Mouse (Mus musculus) liver, adult 2 months (tissue): ENCODE results near the gene Fam160b1. TPM values are rescaled to one million over a fixed set of nuclear protein-coding genes. Genes with fewer than 3 reads are reported as not detected.

ENCODE experiments used
- DNase-seq: peaks from one replicate; pipeline ENCODE4 v3.0.0-alpha.2; 2011; ENCODE audit warnings: low read depth, low spot score; ENCODE audit errors: extremely low read depth
- H3K27ac ChIP-seq: fragments of 200-500 bp; replicated peaks from 2 replicates; pipeline ENCODE4 v1.5.1; 2012; ENCODE audit warnings: low read depth, mild to moderate bottlenecking, control low read depth, inconsistent platforms, low read length; ENCODE audit not compliant: insufficient read depth
- H3K27me3 ChIP-seq: fragments of 200-500 bp; 2 replicates; pipeline ENCODE4 v1.6.1; 2012; ENCODE audit warnings: mild to moderate bottlenecking, moderate library complexity, low read length, inconsistent platforms; ENCODE audit not compliant: control insufficient read depth, insufficient read depth
- H3K36me3 ChIP-seq: fragments of 200-500 bp; 2 replicates; pipeline ENCODE4 v1.6.1; 2012; ENCODE audit warnings: low read length, inconsistent platforms; ENCODE audit not compliant: control insufficient read depth, insufficient read depth
- H3K4me1 ChIP-seq: fragments of 200-500 bp; 2 replicates; pipeline ENCODE4 v1.6.1; 2011; ENCODE audit warnings: low read length; ENCODE audit not compliant: control insufficient read depth, insufficient read depth
- H3K4me3 ChIP-seq: fragments of 200-500 bp; 2 replicates; pipeline ENCODE4 v1.5.1; 2011; ENCODE audit warnings: low read depth, mild to moderate bottlenecking, control low read depth, low read length, moderate library complexity; ENCODE audit not compliant: insufficient read depth
- H3K79me2 ChIP-seq: fragments of 200-500 bp; 2 replicates; pipeline ENCODE4 v1.6.1; 2012; ENCODE audit warnings: inconsistent platforms, mild to moderate bottlenecking, low read length, moderate library complexity; ENCODE audit not compliant: control insufficient read depth, insufficient read depth
- H3K9ac ChIP-seq: fragments of 200-500 bp; 2 replicates; pipeline ENCODE4 v1.6.1; 2012; ENCODE audit warnings: low read depth, mild to moderate bottlenecking, control low read depth, inconsistent platforms, low read length
- CTCF ChIP-seq: fragments of 200-500 bp; IDR thresholded peaks from 2 replicates; pipeline ENCODE4 v1.5.1; 2011; ENCODE audit warnings: low read depth, low read length, control low read depth
- POLR2A ChIP-seq: fragments of 200-500 bp; IDR thresholded peaks from 2 replicates; pipeline ENCODE4 v1.6.1; 2011; ENCODE audit warnings: low read length, control low read depth; ENCODE audit not compliant: insufficient read depth; ENCODE audit errors: extremely low read depth
- WGBS: fragments of 180-500 bp; shearing (Covaris S2); methylation state at CpG from one replicate; pipeline ENCODE4 v1.1.7; 2018; 5-methylcytosine and 5-hydroxymethylcytosine counted together
- polyA plus RNA-seq: library from polyadenylated mRNA; depleted of rRNA; stranded (reverse); fragments of >200 nt; gene quantifications from 2 replicates; pipeline ENCODE4 v1.2.3, GENCODE M21; 2012; rRNA removed
- total RNA-seq: library from RNA; depleted of rRNA; stranded (reverse); fragments of >200 nt; gene quantifications from 2 replicates; pipeline ENCODE4 v1.2.3, GENCODE M21; 2014; rRNA removed

Fam160b1 gene
- total and polyA plus RNA-seq, 2 experiments: 10.9 to 18.4 TPM

DNA sequence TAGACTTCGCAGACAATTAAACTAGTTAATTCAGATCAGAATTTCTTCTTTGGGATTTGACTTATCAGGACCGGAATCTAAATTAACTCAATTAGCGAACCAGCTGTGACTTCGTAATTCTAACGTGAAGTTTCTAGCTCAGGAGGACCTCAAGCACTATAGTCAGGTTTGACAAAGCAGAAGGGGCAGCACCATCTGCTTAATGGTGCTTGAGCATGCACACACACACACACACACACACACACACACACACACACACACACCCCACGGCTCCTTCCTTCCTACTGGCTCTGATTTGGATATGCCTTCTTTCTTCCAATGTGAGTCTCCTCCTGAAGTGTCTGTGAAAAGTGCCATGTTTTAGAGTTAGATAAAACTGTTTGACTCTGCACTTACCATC is 73.5 kb downstream of the Fam160b1 start:
- no peak overlapping the region for H3K27ac ChIP-seq
- no peaks in the 10 kb centered on the region for H3K36me3 ChIP-seq
- H3K4me3 ChIP-seq: no peak overlapping the region
- WGBS: 90% methylated on average over 6 of the region's 6 CpGs
- no peaks in the 10 kb centered on the region for H3K4me1 ChIP-seq
- no peaks in the 10 kb centered on the region for H3K79me2 ChIP-seq
- DNase-seq: no peak
- H3K9ac ChIP-seq: no peak overlapping the region
- TF ChIP-seq POLR2A (no peak), CTCF (no peak)
- no peaks in the 10 kb centered on the region for H3K27me3 ChIP-seq

DNA sequence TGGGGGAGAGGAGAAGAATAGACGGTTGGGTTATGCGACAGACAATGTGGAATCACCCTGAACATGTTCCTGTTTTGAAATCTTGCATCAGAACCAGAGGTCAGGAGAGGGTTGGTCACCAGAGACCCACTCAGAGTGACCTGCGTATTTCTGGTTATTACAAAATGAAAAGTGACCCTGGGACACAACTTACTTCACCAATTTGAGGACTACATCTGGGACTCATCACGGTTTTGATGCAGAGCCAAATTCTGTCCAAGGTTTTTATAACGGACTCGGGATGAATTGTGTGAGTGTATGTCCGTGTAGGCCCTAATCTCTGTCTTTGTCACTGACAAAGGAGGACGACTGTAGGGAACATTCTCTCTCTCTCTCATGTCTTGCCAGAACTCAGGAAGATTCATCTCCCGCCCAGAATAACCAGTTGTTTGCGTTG is 76.1 kb downstream of the Fam160b1 start:
- DNase-seq: no peak
- no peaks in the 10 kb centered on the region for H3K4me1 ChIP-seq
- 76% methylated on average over 10 of the region's 10 CpGs for whole genome bisulfite sequencing

DNA sequence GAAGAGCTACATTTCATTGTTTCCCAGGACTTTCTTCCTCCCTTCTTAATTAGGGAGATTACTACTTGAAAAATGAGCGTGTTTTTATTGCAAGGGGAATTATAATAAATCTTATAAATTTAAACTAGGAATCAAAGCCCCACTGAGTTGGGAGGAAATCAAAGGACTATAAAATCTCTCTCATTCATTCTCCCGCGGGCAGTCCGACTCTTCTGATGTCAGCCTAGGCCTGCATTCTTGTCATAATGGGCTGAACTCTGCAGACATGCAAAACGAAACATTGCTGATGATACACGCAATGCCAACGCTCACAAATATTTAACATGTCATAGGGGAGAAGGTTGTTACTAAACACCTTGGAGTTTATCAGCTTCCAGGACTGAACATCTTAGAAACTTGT is 76.6 kb downstream of the Fam160b1 start:
- H3K36me3 ChIP-seq: no peaks in the 10 kb centered on the region
- no peaks in the 10 kb centered on the region for H3K4me1 ChIP-seq
- TF ChIP-seq CTCF: no peak
- TF ChIP-seq POLR2A: no peak
- no peaks in the 10 kb centered on the region for H3K27me3 ChIP-seq
- 83% methylated on average over 7 of the region's 7 CpGs for WGBS
- no peak overlapping the region for H3K9ac ChIP-seq
- H3K79me2 ChIP-seq: no peaks in the 10 kb centered on the region
- DNase-seq: no peak
- no peak overlapping the region for H3K4me3 ChIP-seq
- H3K27ac ChIP-seq: no peak overlapping the region

More for the DNA sequence above, 76.1 kb downstream of the Fam160b1 start:
- Histone ChIP-seq H3K36me3 (no peaks in the 10 kb centered on the region), H3K4me3 (no peak overlapping the region), H3K27ac (no peak overlapping the region), H3K9ac (no peak overlapping the region), H3K27me3 (no peaks in the 10 kb centered on the region), H3K79me2 (no peaks in the 10 kb centered on the region)
- no peak for TF ChIP-seq CTCF
- no peak for TF ChIP-seq POLR2A

Other genes with a start within 250 kb of the Fam160b1 start
- 23.7 and 35.2 TPM in 2 replicates for gene Ablim1, start 45.8 kb upstream of the Fam160b1 start, total RNA-seq
- 16.4 and 16.6 TPM in 2 replicates for gene Ablim1, start 45.8 kb upstream of the Fam160b1 start, polyA plus RNA-seq
- gene Trub1, start 92.2 kb downstream of the Fam160b1 start, total RNA-seq: 8.6 and 12.7 TPM in 2 replicates
- gene Trub1, start 92.2 kb downstream of the Fam160b1 start, polyA plus RNA-seq: 4.6 and 5.7 TPM in 2 replicates